Mouse (Mus musculus) retina, postnatal 7 days (tissue): ENCODE results near the gene Nptx1.

ENCODE experiments used
- DNase-seq: peaks from one replicate; pipeline ENCODE4 v3.0.0-alpha.2; 2012; ENCODE audit warnings: low read depth, low spot score

The Nptx1 gene

GRCm38 (mm10) chr11:119491690-119492087, 55.9 kb downstream of the Nptx1 start:
- no peak for DNase-seq

- DNase-seq: peak; percentile 97
Measured at GRCm38 (mm10) chr11:119490861-119491689, 56.5 kb downstream of the Nptx1 start, which contains the start of gene Endov. Gene Endov (plus strand): TSS chr11:119491347.
